Mouse (Mus musculus): Measurements from ENCODE around the gene 4930442H23Rik.

- TF ChIP-seq CTCF (IDR thresholded peaks at IDR 0.05) (no peak), POLR2A (IDR thresholded peaks at IDR 0.05; ENCODE audit: insufficient read depth, low read depth, low read length) (no peak), EP300 (IDR thresholded peaks at IDR 0.05; ENCODE audit: insufficient read depth, low read depth, low read length) (no peak)
These were observed 29.3 kb downstream of the 4930442H23Rik start for GRCm38 (mm10) chr10:81154313-81154712.
